Mouse (Mus musculus) CD4-positive, CD25-positive, alpha-beta regulatory T cell, adult 9 weeks (primary cell): Measurements from ENCODE around the gene Dmrt2. TPM values are rescaled to one million over a fixed set of nuclear protein-coding genes. Genes with fewer than 3 reads are reported as not detected.

Experiments
- polyA plus RNA-seq: library from polyadenylated mRNA; unstranded; fragments of 100-300 nt; shearing (Covaris generic); gene quantifications from one replicate; pipeline ENCODE4 v1.2.1, GENCODE M21; 2017

Gene Dmrt2
- polyA plus RNA-seq: not detected

GRCm38 (mm10) chr19:25672101-25672950 lies at the start of gene Dmrt2:
TSS of gene Dmrt2 (plus strand) at chr19:25672411.

Other genes starting within 250 kb of the Dmrt2 start
- gene Dmrt1, start 166.8 kb upstream of the Dmrt2 start, polyA plus RNA-seq: not detected
- not detected for gene Dmrt3, start 62.1 kb upstream of the Dmrt2 start, polyA plus RNA-seq